Mouse (Mus musculus) forelimb bud, embryonic 11.5 days (tissue): Measurements from ENCODE around the gene Spg20.

ENCODE experiments used
- DNase-seq: peaks from one replicate; pipeline ENCODE4 v3.0.0-alpha.2; 2012; ENCODE audit warnings: low read depth, low spot score

The Spg20 gene

DNA sequence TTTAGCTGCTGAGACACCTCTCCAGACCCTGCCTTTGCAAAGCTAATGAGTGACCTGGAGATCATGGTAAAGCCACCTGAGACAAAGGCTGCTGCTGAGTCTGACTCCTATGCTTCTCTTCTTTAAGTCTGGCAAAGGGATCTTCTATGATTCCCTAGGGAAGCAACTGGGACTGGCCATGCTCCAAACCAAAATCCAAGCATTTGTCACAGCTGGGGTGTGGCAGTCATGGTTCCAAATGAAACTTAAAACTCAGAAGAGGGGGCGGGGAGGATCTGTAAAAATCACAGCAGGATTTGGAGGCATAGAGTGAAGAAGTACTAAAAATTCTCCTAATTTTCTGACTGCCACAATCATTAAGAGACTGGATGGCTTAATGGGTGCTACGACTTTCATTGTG, 14.7 kb upstream of the Spg20 start:
- DNase-seq: no peak

DNA sequence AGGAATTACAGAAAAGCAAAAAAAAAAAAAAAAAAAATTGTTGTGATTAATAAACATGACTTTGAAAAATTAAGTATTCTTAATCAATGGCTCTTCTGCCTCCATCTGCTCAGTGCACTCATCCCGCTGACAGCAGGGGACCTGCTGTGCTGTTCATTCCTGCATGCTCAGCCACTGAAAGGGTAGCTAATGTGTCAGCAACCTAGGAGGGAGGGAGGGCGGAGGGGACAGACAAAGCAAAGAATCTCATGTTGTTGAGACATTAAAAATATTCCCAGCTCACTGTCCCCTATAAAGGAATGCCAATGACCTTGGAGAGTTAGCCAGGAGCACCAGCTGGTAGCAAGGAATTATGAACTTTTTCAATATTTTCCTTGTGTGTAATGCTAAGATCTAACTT, 13.9 kb upstream of the Spg20 start:
- DNase-seq: no peak

DNA sequence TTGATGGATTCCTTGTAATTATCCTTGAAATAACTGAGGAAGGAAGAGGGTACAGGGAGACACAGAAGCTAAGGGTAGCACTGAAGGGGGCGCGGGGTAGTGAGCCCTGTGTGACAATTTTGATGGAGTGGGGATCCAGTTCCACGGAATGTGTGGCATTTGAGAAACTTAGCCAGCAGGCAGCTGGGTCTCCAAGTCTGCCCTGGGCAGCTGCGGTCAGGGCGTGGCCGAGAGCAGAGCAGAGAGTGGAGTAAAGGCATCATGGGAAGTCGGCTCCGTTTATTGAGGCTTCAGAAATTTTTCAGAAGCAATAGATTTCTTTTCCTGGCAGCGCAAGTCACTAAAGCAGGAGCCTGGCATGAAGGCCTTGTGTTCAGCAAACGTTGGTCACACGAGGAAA, 12.9 kb upstream of the Spg20 start:
- peak; percentile 13 for DNase-seq

DNA sequence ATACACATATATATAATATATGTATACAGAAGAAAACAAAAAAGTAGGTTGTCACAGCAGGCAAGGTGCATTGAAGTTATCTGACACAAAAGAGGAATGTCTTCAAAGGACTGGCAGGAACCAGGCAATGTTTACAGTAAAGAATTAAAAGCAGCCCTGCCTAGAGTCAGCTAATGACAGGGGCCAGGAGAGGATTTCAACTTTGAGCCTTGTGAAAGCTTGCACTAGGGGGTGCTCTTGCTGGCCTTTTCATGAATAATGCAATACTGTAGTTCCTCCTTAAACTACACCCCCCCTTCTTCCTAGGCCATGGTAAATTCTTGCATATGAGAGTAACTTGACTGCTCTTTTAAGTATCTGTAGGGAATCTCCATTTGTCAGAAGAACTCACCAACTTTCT, 10.8 kb upstream of the Spg20 start:
- no peak for DNase-seq

DNA sequence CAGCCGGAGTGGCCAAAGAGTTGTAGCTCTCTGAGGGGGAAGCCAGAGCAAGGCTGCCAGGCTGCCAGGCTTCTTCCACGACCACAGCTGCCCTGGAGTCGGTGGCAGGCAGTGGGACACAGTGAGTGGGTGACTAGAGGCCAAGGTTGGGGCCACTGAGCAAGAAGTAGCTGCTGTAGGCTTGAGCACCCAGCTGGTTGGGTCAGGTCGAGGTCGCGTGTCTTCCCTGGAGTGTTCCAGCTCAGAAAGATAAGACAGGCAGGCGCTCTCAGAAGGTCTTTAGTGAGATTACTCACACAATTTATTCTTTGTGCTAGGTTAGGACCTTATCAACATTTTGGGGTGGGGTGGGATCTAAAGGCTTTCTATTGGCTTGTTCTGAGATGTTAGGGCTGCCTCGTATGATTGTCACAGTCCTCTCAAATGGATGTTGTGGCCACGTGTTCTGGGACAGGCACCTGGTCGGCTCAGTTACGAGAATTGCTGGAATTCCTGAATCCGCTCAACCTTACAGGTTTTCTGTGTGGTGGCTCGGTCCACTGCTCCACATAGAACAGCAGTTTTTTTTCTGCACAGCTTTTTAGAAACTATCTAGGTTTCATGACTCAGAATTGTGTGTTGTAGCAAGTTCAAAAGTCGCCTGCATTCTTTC, 6.4 kb upstream of the Spg20 start:
- no peak for DNase-seq

DNA sequence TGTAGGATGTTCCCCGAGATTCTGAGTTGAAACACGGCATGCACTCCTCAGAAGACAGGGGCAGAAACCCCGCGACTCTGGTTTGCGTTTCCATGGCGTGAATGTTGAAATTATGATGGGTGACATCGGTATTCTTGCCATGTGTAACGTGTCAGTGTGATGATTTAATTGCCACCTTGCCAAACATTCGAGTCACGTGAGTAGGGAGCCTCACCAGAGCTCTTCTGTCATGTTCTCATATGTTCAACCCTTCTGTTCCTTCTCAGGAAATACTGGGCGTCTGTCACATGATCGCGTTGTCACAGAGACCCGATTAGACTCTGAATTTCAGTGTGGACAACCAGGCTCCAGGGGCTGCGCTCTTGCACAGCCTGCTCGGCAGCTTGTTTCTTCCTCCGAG, 5.9 kb upstream of the Spg20 start:
- DNase-seq: no peak

DNA sequence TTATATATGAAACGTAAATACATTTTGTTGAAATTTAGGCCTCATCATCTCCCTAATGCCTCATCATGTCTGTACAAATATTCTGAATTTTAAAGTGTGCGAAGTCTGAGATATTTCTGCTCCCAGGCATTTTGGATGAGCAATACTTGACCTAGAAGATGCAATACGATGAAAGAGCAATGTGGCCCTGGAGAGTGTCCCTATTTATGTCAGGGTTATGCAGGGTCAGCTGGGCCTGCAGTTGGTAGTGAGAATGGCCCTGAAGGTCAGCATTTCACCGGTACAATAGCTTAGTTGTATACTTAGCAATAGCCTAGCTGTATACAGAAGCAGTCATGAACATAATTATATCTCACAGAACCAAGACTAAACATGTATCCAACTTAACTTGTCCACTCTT, 2.8 kb upstream of the Spg20 start:
- no peak for DNase-seq

DNA sequence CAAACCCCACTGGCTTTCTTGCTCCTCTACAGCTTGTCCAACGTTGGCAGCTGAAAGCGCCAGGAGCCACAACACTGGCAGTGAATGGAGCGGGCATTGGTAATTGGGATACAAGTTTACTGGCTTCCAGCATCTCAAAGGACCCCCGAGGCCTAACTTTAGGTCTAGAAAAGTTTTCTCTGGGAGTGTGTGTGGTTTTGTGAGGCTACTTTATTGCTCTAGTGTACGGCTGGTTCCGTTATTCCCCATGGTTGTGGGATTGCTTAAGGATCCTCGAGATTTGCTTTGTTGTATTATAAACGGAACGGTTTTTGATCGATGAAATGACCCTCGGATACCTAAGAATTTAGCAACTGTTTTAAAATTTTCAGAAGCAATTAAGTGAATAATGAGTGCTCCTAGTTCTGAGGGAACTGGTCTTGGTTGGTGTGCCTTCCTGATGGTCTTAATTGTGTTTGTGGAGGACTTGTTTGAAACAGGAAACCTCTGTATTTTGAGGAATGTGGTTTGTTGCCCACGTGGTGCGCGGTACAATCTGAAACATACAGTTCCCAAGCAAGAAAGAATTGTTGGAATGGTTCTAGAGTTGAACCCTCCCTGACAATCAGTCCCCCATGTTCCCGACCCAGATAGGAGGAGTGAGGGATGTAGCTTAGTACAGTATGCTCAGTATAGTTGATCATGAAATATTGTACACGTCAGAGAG, 955 bp downstream of the Spg20 start:
- DNase-seq: peak; percentile 64

DNA sequence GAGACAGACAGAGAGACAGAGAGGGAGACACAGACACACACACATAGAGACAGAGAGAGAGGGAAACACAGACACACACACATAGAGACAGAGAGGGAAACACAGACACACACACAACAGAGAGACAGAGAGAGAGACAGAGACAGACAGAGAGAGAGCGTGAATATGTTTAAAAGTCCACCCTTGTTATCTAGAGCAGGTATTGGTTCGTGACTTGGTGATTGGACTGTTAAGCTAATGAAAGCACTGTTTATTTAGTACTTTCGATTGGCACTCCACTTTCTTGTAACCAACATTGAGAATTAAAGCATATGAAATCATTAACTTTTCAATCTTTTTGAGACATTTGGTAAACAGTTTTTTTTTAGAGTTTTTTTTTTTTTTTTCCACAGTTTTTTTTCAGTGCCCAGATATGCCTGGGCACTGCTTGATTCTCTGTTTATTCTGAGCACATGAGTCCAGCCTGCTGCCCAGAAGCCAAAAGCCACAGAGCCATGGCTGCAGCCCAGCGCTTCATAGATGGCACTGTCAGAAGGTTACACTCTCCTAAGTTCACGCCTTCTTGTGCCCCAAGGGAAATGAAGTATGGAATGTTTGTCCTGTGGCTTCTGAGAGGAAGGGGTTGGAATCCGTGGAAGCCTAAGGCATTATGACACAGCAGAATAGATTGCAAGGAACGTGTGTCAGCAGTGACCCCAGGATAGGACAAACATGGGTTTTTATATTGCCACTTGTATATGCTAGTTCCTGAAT, 2.6 kb downstream of the Spg20 start:
- no peak for DNase-seq

DNA sequence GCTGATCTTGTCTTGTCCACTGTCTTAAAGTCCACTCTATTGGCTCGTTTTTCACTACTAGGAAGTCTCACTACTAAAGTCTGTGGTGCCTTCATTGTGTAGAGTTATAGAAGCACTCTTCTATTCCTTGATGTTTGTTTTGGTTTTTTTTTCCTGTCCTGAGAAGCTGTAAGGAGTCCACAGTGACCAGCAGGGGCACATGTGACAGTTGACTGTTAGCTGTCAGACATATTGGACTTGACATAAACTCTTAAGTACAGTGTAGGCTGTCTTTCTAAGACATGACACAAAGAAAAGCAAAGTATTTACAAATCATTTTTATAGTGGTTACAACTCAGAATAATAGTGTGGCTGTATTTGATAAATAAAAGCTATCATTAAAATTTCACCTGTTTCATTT, 3.2 kb downstream of the Spg20 start:
- no peak for DNase-seq

DNA sequence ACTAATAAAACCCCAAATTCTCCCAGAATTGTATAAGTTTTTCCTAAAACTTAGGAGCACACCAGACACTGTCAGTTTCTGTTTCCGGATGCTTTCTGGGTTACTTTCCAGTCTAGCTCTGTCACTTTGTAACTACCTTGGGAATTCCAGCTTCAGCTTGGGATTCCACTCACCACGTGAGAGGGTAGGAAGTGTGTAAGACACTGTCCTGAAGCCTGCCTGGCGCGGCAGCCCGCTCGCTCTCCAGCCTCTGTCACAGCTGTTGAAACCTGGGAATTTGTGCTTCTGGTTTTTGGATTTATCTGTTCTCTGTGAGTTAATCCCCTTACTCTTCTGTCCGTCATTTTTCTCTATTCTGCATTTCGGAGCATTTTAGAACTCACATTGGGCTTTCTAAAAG, 4.1 kb downstream of the Spg20 start:
- DNase-seq: no peak

DNA sequence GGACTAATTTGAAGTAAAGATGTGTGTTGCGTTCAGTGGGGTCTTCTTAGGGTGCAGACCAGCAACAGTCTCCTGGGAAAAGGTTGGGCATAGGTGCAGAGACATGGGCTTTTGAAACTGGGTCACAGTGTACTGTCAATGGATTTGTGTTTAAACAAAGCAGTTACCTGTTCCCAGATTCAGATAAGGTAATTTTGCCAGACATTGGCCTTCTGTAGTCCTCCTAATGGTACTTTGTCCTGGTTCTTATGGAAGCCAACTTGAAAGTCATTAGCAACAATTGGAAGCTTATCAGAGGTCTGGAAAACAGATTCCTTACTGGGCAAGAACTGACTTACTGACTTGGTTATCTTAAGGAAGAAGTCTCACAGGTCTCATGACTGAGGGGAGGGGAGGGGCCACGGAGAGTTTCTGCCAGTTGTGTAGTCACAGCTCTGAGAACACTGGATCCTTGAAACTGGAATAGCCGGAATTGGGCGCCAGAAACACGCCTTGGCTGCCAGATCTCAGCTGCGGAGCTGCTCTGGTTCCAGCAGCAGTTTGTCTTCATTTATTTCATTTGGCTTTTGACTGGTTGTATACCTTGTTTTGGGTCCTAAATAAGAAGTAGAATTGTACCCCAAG, 7.5 kb downstream of the Spg20 start:
- DNase-seq: no peak

DNA sequence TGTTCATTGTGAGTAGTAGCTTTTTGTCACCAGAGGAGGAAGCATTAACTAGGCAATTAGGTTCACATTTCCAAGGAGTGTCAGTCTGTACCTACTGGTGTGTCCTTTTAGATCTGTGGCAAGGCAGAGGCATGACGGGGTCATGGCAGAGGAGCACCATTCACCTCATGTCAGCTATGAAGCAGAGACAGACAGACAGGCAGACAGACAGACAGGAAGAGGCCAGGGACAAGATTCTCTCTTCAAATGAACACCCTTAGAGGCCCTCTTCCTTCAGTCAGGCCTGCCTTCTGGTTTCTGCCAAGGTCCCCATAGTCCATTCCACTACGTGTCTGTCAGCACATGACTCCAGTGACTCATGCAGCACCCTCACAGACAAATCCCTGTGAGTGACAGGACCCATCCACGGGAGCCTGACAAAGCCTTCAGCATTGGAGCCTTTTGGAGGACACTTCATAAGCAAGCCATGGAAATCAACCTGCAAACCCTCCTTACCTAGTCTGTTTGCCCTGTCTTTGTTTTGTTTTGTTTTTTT, 10.5 kb downstream of the Spg20 start:
- no peak for DNase-seq

DNA sequence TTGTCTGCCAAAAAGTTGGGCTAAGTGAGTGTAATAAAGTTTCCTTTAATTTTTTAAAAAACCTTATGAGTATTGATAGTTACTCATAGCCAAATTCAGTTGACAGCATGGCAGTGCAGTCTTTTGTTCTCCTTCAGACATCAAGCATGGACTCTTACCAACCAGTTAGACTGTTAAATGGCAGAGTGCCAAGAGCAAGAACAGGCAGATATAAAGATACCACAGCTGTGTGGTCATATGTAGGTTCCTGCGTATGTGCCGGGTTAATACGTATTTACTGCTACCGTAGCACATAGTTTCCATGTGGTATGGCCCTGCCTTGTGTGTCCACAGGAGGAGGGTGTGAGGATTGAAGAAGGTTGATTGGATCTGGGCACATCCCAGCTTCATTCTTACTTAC, 11.2 kb downstream of the Spg20 start:
- no peak for DNase-seq

DNA sequence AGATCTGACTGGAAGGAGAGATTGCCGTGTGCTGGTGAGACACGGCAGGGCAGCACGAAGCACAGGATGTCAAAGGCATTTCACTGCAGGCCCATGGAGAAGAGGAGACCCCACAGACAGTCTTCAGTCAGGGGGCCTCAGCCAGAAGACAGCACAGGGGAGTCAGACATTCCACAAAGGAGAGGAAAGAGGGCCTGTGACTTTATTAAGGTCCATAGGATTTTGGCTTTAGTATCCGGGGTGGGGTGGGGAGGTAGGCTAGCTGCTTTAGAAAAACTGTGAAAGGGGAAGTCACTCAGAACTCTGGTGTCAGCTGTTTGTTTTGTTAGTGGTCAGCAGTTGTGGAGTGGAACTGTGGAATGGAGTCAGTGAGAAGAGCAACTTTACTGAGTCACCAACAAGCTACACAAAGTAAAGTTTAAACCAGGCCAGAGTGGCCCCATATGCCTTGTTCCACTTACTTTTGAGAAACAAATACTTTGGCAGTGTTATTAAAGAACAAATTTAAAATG, 17.3 kb downstream of the Spg20 start:
- no peak for DNase-seq

DNA sequence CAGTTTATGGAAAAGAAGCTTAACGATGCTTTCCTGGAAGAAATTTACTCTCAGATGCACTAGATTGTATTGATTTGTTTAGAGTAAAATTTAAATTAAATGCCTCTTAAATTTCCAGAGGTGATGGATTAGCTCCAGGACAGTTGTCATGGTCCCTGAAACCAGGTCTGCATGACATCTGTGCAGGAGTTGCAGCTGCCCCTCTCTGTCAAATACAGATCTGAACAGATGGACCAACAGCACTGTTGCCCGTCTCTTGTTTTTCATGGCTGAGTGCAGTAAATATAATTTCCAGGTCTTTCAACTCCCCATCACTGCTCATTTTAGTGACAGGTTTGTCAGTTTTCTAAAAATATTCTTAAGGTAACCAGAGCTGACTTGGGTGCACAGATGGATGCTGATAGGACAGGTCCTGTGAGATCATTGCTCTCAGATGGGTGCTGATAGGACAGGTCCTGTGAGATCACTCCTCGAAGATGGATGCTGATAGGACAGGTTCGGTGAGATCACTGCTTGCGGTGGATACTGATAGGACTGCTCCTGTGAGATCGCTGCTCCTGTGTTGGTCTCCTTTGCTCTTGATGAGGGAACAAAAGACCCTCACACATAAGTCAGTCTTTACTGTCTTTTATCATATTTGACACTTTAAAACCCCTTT, 19.8 kb downstream of the Spg20 start:
- no peak for DNase-seq

DNA sequence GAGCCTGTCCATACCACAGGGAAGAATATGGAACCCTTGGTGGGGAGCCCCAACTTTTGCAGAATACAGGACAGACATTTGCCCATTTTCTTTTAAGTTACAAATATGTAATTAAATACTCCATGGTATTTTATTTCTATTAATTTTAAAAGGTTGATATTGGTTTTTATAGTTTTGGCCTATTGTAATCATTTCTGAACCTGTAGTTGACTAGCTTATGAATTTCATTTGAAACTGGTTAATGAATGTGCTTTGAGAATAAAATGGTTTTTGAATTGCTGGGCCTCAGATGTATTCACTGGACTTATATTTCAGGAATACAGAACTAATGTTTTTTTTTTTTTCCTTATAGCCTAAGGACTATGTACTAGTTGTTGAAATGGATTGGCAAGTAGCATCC, 25.1 kb downstream of the Spg20 start, which contains the start of gene Ccdc169:
Gene Ccdc169, plus strand, starts transcription at position 301 of the 400 bp plus-strand sequence.
- DNase-seq: no peak

DNA sequence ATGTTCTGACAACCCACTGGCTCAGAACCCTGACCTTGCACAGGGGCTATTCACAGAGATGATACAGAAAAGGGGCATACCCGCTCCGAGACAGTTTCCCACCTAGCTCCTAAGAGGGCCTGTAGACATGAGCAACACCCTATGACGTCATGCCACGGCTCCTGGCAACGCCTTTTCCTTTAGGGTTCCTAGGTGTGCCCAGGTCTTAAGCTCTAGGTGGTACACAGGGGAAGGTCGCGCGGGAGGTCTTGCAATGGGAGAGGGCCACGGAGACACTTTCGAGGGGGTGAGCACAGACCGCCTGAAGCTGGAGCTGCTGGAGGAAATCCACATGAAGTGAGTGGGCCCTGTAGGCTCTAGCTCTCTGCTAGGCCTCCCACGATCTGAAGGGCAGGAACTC, 27.9 kb downstream of the Spg20 start:
- no peak for DNase-seq

DNA sequence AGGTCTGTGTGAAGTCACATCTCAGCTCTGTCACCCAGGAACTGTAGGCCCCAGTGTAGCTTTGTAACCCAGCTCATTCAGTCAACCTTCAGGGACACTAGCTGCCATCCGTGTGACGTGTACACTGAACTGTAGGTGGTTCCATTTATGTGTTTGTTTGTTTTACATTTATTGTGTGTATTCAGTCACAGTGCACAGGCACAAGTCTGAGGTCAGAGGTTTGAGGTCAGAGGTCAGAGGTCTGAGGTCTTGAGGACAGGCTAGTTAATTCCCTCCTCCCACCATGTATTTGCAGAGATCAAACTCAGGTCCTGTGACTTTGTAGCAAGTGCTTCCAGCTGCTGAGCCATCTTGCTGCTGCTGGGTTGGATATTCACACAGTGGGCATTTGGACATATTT, 29.5 kb downstream of the Spg20 start:
- no peak for DNase-seq

DNA sequence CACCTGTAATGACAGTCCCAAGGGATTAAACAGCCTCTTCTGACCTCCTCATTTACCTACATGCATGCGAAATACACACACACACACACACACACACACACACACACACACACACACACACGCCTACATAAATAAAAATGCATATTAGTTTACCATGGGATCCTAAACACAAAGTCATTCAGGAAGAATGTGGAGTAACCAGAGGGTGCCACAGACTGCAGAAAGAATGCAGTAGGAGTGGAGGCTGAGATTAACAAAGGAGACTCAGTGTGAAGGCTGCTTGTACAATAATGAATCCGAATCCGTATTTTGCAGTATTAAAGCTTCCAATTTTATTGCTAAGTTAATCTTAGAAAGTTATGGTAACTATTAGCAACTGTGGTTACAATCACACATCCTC, 33.0 kb downstream of the Spg20 start:
- no peak for DNase-seq

DNA sequence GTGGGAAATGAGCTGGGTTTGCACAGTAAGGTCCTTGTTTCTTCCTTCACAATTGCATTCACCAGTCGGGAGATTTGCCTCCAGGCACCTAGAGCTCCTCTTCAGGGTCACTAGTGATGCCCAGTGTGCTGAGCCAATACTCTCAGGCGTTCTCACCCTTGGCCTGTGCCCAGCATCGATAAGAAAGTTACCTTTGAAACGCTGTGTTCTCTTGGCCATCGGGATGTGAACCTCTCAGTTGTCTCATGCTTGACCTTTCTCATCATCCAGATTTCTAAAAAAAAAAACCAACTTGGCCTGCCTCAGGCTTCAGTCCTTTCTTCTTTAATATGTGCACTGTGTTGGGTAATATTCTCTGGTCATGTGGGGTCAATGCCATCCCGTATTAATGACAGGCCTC, 34.5 kb downstream of the Spg20 start:
- no peak for DNase-seq
